Mouse (Mus musculus): ENCODE results near the gene Dmap1. TPM values are rescaled to one million over a fixed set of nuclear protein-coding genes. Genes with fewer than 3 reads are reported as not detected.

Dmap1 gene
- 54.6 and 63.6 TPM in 2 replicates for polyA plus RNA-seq (2016; fragmentation: Nextera tagmentation; extraction: Ambion mirVana)

GRCm38 (mm10) chr4:117681931-117682461, at the start of gene Dmap1:
Gene Dmap1, minus strand, starts transcription at chr4:117682273.
- no peaks in the 10 kb centered on the region for H3K27me3 ChIP-seq (ENCODE audit: insufficient read depth, poor library complexity, severe bottlenecking)
- peak within 1 kb of the TSS; percentile 93 for H3K4me3 ChIP-seq
- peaks cover 38% of the 10 kb centered on the region for H3K36me3 ChIP-seq
- peaks cover 18% of the 10 kb centered on the region for H3K4me1 ChIP-seq
- under 1% methylated on average over 33 of the region's 33 CpGs for WGBS
- peak within 1 kb of the TSS; percentile 94 for H3K27ac ChIP-seq
- DNase-seq (ENCODE audit: low spot score): peak; percentile 92
- no peaks in the 10 kb centered on the region for H3K9me3 ChIP-seq

- peak; percentile 69 for DNase-seq (ENCODE audit: low spot score)
- H3K4me1 ChIP-seq: no peaks in the 10 kb centered on the region
Observed at GRCm38 (mm10) chr4:117724112-117724511, 42.0 kb upstream of the Dmap1 start, which contains the start of gene Gm12845. Gene Gm12845, plus strand, starts transcription at chr4:117724412.

GRCm38 (mm10) chr4:117713303-117714098, 31.4 kb upstream of the Dmap1 start:
- no peaks in the 10 kb centered on the region for H3K27me3 ChIP-seq (ENCODE audit: insufficient read depth, poor library complexity, severe bottlenecking)
- no peaks in the 10 kb centered on the region for H3K9me3 ChIP-seq
- DNase-seq (ENCODE audit: low spot score): no peak
- no peak overlapping the region for H3K27ac ChIP-seq
- H3K36me3 ChIP-seq: no peaks in the 10 kb centered on the region
- 53% methylated on average over 6 of the region's 6 CpGs for WGBS
- no peaks in the 10 kb centered on the region for H3K4me1 ChIP-seq
- no peak overlapping the region for H3K4me3 ChIP-seq

More at GRCm38 (mm10) chr4:117724112-117724511, 42.0 kb upstream of the Dmap1 start, which contains the start of gene Gm12845:
- no peak within 1 kb of the TSS for H3K27ac ChIP-seq
- H3K4me3 ChIP-seq: no peak within 1 kb of the TSS
- WGBS: 82% methylated on average over 1 of the region's 1 CpGs
- H3K9me3 ChIP-seq: no peaks in the 10 kb centered on the region
- H3K36me3 ChIP-seq: no peaks in the 10 kb centered on the region
- 0 out of 2 replicates have a peak, but pooled peaks cover 10% of the 10 kb centered on the region for H3K27me3 ChIP-seq (ENCODE audit: insufficient read depth, poor library complexity, severe bottlenecking)

- no peak overlapping the region for H3K4me3 ChIP-seq
- DNase-seq (ENCODE audit: low spot score): no peak
- H3K27ac ChIP-seq: no peak overlapping the region
- H3K4me1 ChIP-seq: no peaks in the 10 kb centered on the region
- no peaks in the 10 kb centered on the region for H3K36me3 ChIP-seq
- no peaks in the 10 kb centered on the region for H3K27me3 ChIP-seq (ENCODE audit: insufficient read depth, poor library complexity, severe bottlenecking)
- H3K9me3 ChIP-seq: no peaks in the 10 kb centered on the region
- 65% methylated on average over 3 of the region's 3 CpGs for WGBS
Observed at GRCm38 (mm10) chr4:117712314-117712713, 30.2 kb upstream of the Dmap1 start.

DNA sequence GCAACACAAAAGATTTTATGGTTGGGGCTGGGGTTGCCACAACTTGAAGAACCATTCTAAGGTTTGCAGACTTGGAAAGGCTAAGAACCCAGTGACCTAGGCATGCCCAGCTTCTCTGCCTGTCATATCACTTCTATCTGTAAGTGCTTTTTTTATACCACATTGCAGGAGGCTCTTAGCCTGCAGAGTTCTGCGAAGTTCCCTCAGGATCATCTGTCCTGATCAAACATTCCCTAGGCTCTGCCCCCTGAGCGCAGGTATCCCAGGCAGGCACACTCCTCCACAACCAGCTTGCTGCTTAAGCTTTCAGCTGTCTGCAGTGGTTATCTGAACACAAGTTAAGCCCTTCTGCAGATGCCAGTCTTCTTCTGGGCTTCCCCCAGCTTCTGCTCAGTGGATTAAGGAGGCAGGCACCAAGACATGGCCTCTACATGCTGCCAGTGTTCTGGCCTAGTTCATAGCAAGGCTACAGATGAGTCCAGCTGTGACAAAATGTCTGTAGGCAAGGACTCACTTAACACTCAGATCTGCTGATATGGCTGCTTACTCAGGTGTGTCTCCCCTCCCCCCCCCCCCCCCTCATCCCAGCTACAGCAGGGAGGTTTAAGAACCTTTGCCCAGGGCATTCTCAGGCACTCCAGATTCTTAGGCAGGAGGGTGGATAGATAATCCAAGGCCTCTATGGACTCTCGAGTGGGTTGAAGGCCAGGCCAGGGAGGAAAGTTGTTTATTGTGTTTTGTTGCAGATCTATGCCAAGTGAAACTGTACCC, 26.9 kb upstream of the Dmap1 start:
- WGBS: 60% methylated on average over 3 of the region's 3 CpGs
- Histone ChIP-seq H3K36me3 (no peaks in the 10 kb centered on the region), H3K27me3 (ENCODE audit: insufficient read depth, poor library complexity, severe bottlenecking) (no peaks in the 10 kb centered on the region), H3K27ac (no peak overlapping the region), H3K4me1 (no peaks in the 10 kb centered on the region), H3K4me3 (no peak overlapping the region), H3K9me3 (no peaks in the 10 kb centered on the region)
- DNase-seq (ENCODE audit: low spot score): no peak

DNA sequence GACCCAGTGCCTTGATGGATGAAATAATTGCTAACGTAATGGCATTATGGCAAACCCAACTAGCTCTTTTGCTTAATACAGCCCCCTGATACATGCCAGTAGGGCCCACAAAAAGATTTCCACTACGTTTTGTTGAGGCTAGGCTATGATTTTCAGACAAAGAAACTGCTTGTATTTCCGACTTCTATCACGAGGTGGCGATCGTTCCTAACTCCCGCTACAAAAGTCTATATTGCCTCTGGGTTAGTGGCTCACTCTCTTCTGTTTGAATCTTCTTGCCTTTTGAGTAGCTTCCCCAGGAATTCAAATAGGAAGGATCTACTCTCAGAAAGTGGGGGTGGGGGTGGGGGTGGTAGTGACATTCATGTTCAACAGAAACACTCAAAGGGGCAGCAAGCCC, 23.3 kb upstream of the Dmap1 start:
- WGBS: 5% methylated on average over 7 of the region's 7 CpGs
- no peaks in the 10 kb centered on the region for H3K36me3 ChIP-seq
- no peak overlapping the region for H3K4me3 ChIP-seq
- no peak overlapping the region for H3K27ac ChIP-seq
- no peaks in the 10 kb centered on the region for H3K9me3 ChIP-seq
- no peak for DNase-seq (ENCODE audit: low spot score)
- H3K27me3 ChIP-seq (ENCODE audit: insufficient read depth, poor library complexity, severe bottlenecking): no peaks in the 10 kb centered on the region
- no peaks in the 10 kb centered on the region for H3K4me1 ChIP-seq

DNA sequence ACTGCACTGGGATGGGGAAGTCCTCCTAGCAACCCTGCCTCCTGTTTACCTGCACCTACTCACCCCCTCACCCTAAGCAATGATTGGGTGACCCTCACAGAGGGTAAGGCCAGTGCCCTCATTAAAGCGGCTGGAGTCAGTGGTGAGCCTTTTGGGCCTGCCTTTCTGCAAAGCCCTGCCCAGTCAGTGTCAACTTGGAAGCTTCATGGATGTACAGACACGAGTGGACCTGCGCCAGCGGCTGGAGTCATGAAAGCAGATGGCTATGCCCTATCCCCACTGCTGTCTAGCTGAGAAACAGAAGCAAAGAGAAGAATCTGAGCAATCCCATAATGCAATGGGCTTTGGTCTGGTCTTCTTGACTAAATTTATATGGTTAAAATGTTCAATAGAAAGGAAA, 4.3 kb upstream of the Dmap1 start:
- no peak overlapping the region for H3K27ac ChIP-seq
- H3K4me1 ChIP-seq: peaks cover 13% of the 10 kb centered on the region
- 83% methylated on average over 4 of the region's 4 CpGs for WGBS
- no peak overlapping the region for H3K4me3 ChIP-seq
- no peaks in the 10 kb centered on the region for H3K9me3 ChIP-seq
- no peaks in the 10 kb centered on the region for H3K27me3 ChIP-seq (ENCODE audit: insufficient read depth, poor library complexity, severe bottlenecking)
- H3K36me3 ChIP-seq: no peaks in the 10 kb centered on the region
- DNase-seq (ENCODE audit: low spot score): no peak

DNA sequence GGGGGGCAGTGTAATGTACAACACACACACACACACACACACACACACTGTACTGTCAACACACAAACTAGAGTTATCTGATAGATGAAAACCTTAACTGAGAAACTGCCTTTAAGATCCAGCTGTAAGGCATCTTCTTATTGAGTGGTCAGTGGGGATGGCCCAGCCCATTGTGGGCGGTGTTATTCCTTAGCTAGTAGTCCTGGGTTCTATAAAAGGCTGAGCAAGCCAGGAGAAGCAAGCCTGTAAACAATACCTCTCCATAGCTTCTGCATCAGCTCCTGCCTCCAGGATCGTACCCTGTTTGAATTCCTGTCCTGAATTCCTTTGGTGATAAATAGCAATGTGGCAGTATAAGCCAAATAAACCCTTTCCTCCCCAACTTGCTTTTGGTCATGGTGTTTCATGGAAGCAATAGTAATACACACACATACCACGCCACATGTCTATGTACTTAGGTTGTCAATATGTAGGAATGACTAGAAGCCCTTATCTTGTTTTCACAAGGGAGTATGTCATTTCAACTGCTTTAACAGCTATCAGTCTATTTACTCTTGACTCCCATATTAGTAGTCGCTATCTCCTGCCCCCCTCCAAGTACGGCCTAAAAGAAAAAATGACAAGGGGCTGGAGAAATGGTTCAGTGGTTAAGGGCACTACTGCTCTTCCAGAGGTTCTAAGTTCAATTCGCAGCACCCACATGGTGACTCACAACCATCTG, 1.1 kb upstream of the Dmap1 start:
- H3K27ac ChIP-seq: 0 out of 2 replicates have a peak overlapping the region, but pooled peaks have one; percentile 94
- 70% methylated on average over 6 of the region's 6 CpGs for WGBS
- H3K36me3 ChIP-seq: peaks cover 28% of the 10 kb centered on the region
- H3K4me3 ChIP-seq: 0 out of 2 replicates have a peak overlapping the region, but pooled peaks have one; percentile 93
- no peaks in the 10 kb centered on the region for H3K9me3 ChIP-seq
- DNase-seq (ENCODE audit: low spot score): no peak
- H3K4me1 ChIP-seq: peaks cover 18% of the 10 kb centered on the region
- H3K27me3 ChIP-seq (ENCODE audit: insufficient read depth, poor library complexity, severe bottlenecking): no peaks in the 10 kb centered on the region

DNA sequence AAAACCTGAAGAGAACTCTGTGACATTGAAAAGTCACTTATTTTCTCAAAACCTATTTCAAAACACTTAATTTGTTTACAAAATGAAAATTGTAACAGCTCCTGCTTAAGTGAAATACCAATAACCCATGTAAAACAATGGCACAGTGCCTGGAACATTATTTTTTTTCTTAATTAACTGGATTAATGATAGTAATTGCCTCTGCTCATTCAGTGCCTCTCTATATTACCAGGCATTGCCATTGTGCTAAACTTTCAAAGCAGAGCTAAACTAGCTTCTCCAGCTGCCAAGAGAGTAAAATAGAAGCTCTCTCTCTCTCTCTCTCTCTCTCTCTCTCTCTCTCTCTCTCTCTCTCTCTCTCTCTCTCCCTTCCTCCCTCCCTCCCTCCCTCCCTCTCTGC, 390 bp upstream of the Dmap1 start:
- no peak for DNase-seq (ENCODE audit: low spot score)
- Histone ChIP-seq H3K4me1 (peaks cover 18% of the 10 kb centered on the region), H3K27me3 (ENCODE audit: insufficient read depth, poor library complexity, severe bottlenecking) (no peaks in the 10 kb centered on the region), H3K9me3 (no peaks in the 10 kb centered on the region), H3K36me3 (peaks cover 35% of the 10 kb centered on the region), H3K27ac (peak overlapping the region; percentile 94), H3K4me3 (peak overlapping the region; percentile 93)

GRCm38 (mm10) chr4:117680963-117681362, 1.1 kb downstream of the Dmap1 start:
- H3K4me3 ChIP-seq: peak overlapping the region; percentile 93; the same call in 1 of the 2 replicates
- H3K9me3 ChIP-seq: no peaks in the 10 kb centered on the region
- H3K27ac ChIP-seq: no peak overlapping the region
- H3K4me1 ChIP-seq: peaks cover 18% of the 10 kb centered on the region
- H3K36me3 ChIP-seq: peaks cover 45% of the 10 kb centered on the region
- 79% methylated on average over 6 of the region's 6 CpGs for WGBS
- DNase-seq (ENCODE audit: low spot score): no peak
- H3K27me3 ChIP-seq (ENCODE audit: insufficient read depth, poor library complexity, severe bottlenecking): no peaks in the 10 kb centered on the region

- 26% methylated on average over 3 of the region's 3 CpGs for WGBS
- Histone ChIP-seq H3K27ac (no peak overlapping the region), H3K36me3 (peaks cover 81% of the 10 kb centered on the region), H3K27me3 (ENCODE audit: insufficient read depth, poor library complexity, severe bottlenecking) (no peaks in the 10 kb centered on the region), H3K9me3 (no peaks in the 10 kb centered on the region), H3K4me1 (peaks cover 13% of the 10 kb centered on the region; the same call in 1 of the 2 replicates), H3K4me3 (no peak overlapping the region)
- DNase-seq (ENCODE audit: low spot score): no peak
Observed at GRCm38 (mm10) chr4:117676903-117677302, 5.2 kb downstream of the Dmap1 start.

- WGBS: 79% methylated on average over 3 of the region's 3 CpGs
- no peak for DNase-seq (ENCODE audit: low spot score)
- Histone ChIP-seq H3K27ac (no peak overlapping the region), H3K27me3 (ENCODE audit: insufficient read depth, poor library complexity, severe bottlenecking) (no peaks in the 10 kb centered on the region), H3K4me3 (no peak overlapping the region), H3K9me3 (no peaks in the 10 kb centered on the region), H3K36me3 (peaks cover 59% of the 10 kb centered on the region), H3K4me1 (0 out of 2 replicates have a peak, but pooled peaks cover 5% of the 10 kb centered on the region)
Observed at GRCm38 (mm10) chr4:117673901-117674300, 8.2 kb downstream of the Dmap1 start.

All from heart, embryonic 10.5 days (tissue).